Mouse (Mus musculus) adrenal gland, postnatal 4 days (tissue): ENCODE data around the gene Nckap5l. TPM values are rescaled to one million over a fixed set of nuclear protein-coding genes. Genes with fewer than 3 reads are reported as not detected.

Experiments
- DNase-seq, 2 experiments: peaks; one replicate each; pipeline ENCODE4 v3.0.0; 2021 to 2022; ENCODE audit warnings: low spot score in 2 of 2, mixed read lengths in 2 of 2
- total RNA-seq, 2 experiments: library from RNA; stranded (reverse); gene quantifications; 2 replicates each; pipeline ENCODE4 v1.2.3; 2021

Nckap5l gene
- total RNA-seq, 2 experiments from 2014 or later = 35.7 to 44.5 TPM

GRCm38 (mm10) chr15:99431967-99432366, 25.6 kb downstream of the Nckap5l start:
- no peak for DNase-seq

DNA sequence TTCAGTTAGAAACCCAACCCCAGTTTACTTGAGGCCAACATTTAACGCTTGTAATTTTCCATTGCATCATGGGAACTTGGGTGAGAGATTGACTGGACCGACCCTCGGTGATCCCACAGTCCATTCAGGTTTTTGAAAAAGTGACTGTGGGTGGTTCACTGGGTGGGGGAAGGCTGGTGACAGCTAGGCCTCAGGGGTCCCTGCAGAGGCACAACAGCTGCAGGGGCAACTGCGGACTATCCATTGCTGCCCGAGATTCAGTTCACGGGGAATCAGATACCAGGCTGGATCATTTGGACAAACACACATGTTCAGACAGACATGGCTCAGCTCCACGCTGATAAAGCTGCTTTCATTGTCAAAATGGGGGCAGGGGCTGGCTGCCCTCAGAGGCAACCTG, 26.0 kb downstream of the Nckap5l start:
- no peak for DNase-seq

- DNase-seq = no peak
Measured at GRCm38 (mm10) chr15:99431063-99431462, 26.5 kb downstream of the Nckap5l start.

GRCm38 (mm10) chr15:99430394-99430793, 27.2 kb downstream of the Nckap5l start:
- DNase-seq = no peak

GRCm38 (mm10) chr15:99423884-99424283, 33.7 kb downstream of the Nckap5l start:
- DNase-seq = no peak

- no peak for DNase-seq
Measured at GRCm38 (mm10) chr15:99423131-99423530, 34.4 kb downstream of the Nckap5l start.

- DNase-seq = no peak
Measured at GRCm38 (mm10) chr15:99422551-99422950, 35.0 kb downstream of the Nckap5l start.

DNA sequence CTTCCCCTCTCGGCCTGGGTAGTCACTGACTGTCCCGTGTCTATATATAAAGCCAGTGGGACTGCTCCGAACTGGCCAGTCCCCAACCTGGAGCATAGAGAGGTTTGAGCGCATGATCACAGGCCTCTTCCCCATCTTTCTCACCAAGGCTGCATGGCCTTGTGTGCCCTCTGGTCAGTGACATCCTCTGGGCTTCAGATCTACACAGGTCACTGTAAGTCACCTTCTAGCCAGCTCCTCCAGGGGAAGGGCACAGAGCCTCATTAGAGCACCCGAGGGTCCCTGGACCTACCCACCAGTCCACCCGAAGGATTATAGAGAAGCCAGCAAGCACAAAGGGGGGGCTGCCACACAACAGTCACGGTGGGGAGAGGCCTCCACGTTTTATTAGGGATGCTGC, 35.9 kb downstream of the Nckap5l start:
- no peak for DNase-seq

GRCm38 (mm10) chr15:99421152-99421551, 36.4 kb downstream of the Nckap5l start:
- DNase-seq = no peak

DNA sequence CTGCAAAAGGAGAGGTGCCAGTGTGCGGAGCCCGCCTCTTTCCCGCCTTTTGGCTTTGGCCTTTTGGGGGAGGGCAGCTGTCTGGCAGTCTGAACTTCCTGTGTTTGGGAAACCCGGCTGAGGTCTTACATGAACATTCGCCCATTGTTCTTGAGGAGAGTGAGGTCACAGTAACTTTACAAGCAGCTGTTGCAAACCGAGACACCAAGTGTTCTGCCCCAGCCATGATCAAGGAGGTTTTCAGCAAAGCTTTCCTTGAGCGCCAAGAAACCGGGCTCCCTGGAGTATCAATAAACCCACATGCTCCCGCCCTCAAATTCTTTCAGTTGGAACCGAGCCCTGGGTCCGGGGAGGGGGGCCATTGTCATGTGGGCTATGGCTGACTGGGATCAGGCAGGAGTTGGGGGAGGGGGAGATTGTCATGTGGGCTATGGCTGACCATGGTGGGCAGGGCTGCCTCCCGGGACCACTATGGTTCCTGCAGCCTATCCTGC, 37.0 kb downstream of the Nckap5l start:
- DNase-seq = peak in 1 of 2 experiments; percentile 43

- DNase-seq = no peak
Measured at GRCm38 (mm10) chr15:99420101-99420500, 37.4 kb downstream of the Nckap5l start.

DNA sequence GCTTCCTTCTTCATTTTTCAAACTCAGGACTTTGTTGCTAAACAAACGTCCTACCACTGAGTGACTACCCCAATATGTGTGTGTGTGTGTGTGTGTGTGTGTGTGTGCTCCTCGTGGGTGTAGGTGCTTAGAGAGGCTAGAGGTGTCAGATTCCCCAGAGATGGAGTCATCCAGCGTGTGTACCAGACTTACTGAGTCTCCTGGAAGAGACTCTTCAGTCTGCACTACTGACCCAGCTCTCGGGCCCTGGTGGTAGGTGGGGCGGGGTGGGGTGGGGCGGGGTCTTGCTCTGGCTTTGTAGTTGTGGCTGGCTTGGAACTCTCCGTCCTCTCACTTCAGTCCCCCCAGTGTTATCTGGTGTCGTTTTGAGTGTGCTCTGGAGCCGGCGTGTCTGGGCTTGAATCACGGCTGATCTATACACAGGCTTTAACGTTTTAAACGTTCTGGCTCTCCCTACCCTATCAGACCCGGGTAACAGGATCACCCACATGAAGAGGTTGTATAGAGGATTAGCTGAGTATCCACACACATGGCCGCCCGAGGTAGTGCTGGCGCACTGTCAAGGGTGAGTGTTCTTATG, 39.8 kb downstream of the Nckap5l start:
- DNase-seq = no peak

GRCm38 (mm10) chr15:99416957-99417356, 40.6 kb downstream of the Nckap5l start:
- no peak for DNase-seq

GRCm38 (mm10) chr15:99416348-99416882, 41.1 kb downstream of the Nckap5l start:
- DNase-seq = peak in 1 of 2 experiments; percentile 66

GRCm38 (mm10) chr15:99415793-99416192, 41.8 kb downstream of the Nckap5l start:
- DNase-seq = no peak

- no peak for DNase-seq
Measured at GRCm38 (mm10) chr15:99411747-99412146, 45.8 kb downstream of the Nckap5l start.

DNA sequence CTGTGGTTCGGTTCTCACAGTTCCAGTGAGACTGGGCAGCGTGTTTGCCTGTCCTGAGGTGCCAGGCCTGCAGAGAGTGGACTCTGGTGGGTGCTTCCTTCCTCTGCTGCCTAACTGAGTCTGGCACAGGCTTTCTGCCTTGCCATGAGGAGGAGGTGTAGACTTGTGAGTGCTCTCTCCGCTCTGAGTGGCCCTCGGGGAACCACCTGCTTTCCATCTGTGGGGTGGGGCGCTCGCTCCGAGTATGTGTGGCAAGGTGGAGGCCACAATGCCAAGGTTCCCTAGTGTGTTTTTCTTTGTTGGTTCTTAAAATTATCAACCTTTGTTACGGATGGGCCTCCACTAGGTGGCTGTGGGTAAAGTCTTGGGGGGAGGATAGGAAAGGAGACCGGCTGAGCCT, 48.7 kb downstream of the Nckap5l start:
- no peak for DNase-seq

GRCm38 (mm10) chr15:99406986-99407570, 50.5 kb downstream of the Nckap5l start:
- DNase-seq = no peak

DNA sequence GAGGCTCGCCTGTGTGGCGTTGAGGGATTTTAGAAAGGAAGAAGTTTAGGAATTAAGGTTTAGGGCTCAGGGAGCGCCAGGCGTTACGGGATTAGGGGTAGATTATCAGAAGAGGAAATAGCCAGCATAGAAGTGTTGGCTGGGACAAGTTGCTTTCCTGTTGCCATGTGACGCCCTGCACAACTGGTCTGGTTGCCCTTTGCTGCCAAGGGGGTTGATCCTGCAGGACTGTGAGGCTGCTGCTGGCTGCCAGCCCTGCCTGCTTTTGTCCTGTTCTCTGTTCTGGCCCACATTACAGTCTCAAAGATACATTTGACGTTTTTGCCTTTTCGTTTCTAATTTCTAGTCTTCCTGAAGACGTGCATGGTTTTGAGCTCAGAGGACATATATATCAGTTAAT, 52.4 kb downstream of the Nckap5l start:
- DNase-seq = no peak

GRCm38 (mm10) chr15:99403159-99403889, 54.2 kb downstream of the Nckap5l start:
- no peak for DNase-seq

GRCm38 (mm10) chr15:99400602-99401001, 56.9 kb downstream of the Nckap5l start:
- DNase-seq = no peak
